Mouse (Mus musculus): ENCODE measurements around the gene Nfia. TPM values are rescaled to one million over a fixed set of nuclear protein-coding genes. Genes with fewer than 3 reads are reported as not detected.
A peak's percentile ranks its signal among the peaks of the same experiment; 100 is the strongest.

Nfia gene
- polyA plus RNA-seq, 1 experiment from 2014 or later = 42.0 TPM

GRCm38 (mm10) chr4:98104911-98105702, 332.6 kb downstream of the Nfia start:
- Histone ChIP-seq H3K4me1 (replicated peaks) (peaks cover 55% of the 10 kb centered on the region), H3K4me2 (no peak overlapping the region), H3K27ac (ENCODE audit: poor library complexity, severe bottlenecking) (peak overlapping the region; percentile 83; the same call in 1 of the 2 replicates), H3K9me3 (replicated peaks) (no peaks in the 10 kb centered on the region), H3K4me3 (no peak overlapping the region), H3K36me3 (no peaks in the 10 kb centered on the region), H3K9ac (no peak overlapping the region), H3K27me3 (replicated peaks) (no peaks in the 10 kb centered on the region)
- WGBS = 57% methylated on average over 9 of the region's 9 CpGs
- no peak for ATAC-seq (ENCODE audit: insufficient number of reproducible peaks, low FRiP score)

- no peaks in the 10 kb centered on the region for H3K27me3 ChIP-seq (replicated peaks)
- no peak overlapping the region for H3K9ac ChIP-seq
- ATAC-seq (ENCODE audit: insufficient number of reproducible peaks, low FRiP score) = no peak
Measured at GRCm38 (mm10) chr4:98105971-98106370, 333.4 kb downstream of the Nfia start.

GRCm38 (mm10) chr4:98106445-98107092, 334.0 kb downstream of the Nfia start:
- H3K4me1 ChIP-seq (replicated peaks) = peaks cover 45% of the 10 kb centered on the region
- H3K27ac ChIP-seq (ENCODE audit: poor library complexity, severe bottlenecking) = peak overlapping the region; percentile 83
- no peaks in the 10 kb centered on the region for H3K9me3 ChIP-seq (replicated peaks)
- no peak for ATAC-seq (ENCODE audit: insufficient number of reproducible peaks, low FRiP score)
- H3K9ac ChIP-seq = no peak overlapping the region
- H3K4me2 ChIP-seq = peak overlapping the region; percentile 27
- WGBS = 36% methylated on average over 14 of the region's 14 CpGs
- H3K4me3 ChIP-seq = no peak overlapping the region
- H3K27me3 ChIP-seq (replicated peaks) = no peaks in the 10 kb centered on the region
- H3K36me3 ChIP-seq = 0 out of 2 replicates have a peak, but pooled peaks cover 2% of the 10 kb centered on the region

More at GRCm38 (mm10) chr4:98105971-98106370, 333.4 kb downstream of the Nfia start:
- 68% methylated on average over 6 of the region's 6 CpGs for WGBS
- Histone ChIP-seq H3K27ac (ENCODE audit: poor library complexity, severe bottlenecking) (peak overlapping the region; percentile 83), H3K4me1 (replicated peaks) (peaks cover 51% of the 10 kb centered on the region), H3K4me2 (no peak overlapping the region), H3K9me3 (replicated peaks) (no peaks in the 10 kb centered on the region), H3K36me3 (no peaks in the 10 kb centered on the region), H3K4me3 (no peak overlapping the region)

- peaks cover 41% of the 10 kb centered on the region for H3K4me1 ChIP-seq (replicated peaks)
- H3K4me3 ChIP-seq = no peak overlapping the region
- no peaks in the 10 kb centered on the region for H3K9me3 ChIP-seq (replicated peaks)
- no peak overlapping the region for H3K4me2 ChIP-seq
- 0 out of 2 replicates have a peak, but pooled peaks cover 2% of the 10 kb centered on the region for H3K36me3 ChIP-seq
- no peak overlapping the region for H3K9ac ChIP-seq
- ATAC-seq (ENCODE audit: insufficient number of reproducible peaks, low FRiP score) = no peak
- 25% methylated on average over 4 of the region's 4 CpGs for WGBS
- peak overlapping the region; percentile 83 for H3K27ac ChIP-seq (ENCODE audit: poor library complexity, severe bottlenecking)
- H3K27me3 ChIP-seq (replicated peaks) = no peaks in the 10 kb centered on the region
Measured at GRCm38 (mm10) chr4:98107093-98107453, 334.5 kb downstream of the Nfia start.

GRCm38 (mm10) chr4:98107936-98108675, 335.6 kb downstream of the Nfia start:
- Histone ChIP-seq H3K27ac (ENCODE audit: poor library complexity, severe bottlenecking) (peak overlapping the region; percentile 84), H3K4me1 (replicated peaks) (peaks cover 42% of the 10 kb centered on the region), H3K9ac (no peak overlapping the region), H3K27me3 (replicated peaks) (no peaks in the 10 kb centered on the region), H3K36me3 (0 out of 2 replicates have a peak, but pooled peaks cover 2% of the 10 kb centered on the region), H3K9me3 (replicated peaks) (no peaks in the 10 kb centered on the region), H3K4me3 (no peak overlapping the region), H3K4me2 (no peak overlapping the region)
- ATAC-seq (ENCODE audit: insufficient number of reproducible peaks, low FRiP score) = no peak
- 32% methylated on average over 9 of the region's 9 CpGs for WGBS

- Histone ChIP-seq H3K27me3 (replicated peaks) (no peaks in the 10 kb centered on the region), H3K9me3 (replicated peaks) (no peaks in the 10 kb centered on the region), H3K4me2 (no peak overlapping the region), H3K9ac (no peak overlapping the region), H3K27ac (ENCODE audit: poor library complexity, severe bottlenecking) (peak overlapping the region; percentile 84), H3K4me1 (replicated peaks) (peaks cover 43% of the 10 kb centered on the region), H3K4me3 (no peak overlapping the region), H3K36me3 (0 out of 2 replicates have a peak, but pooled peaks cover 2% of the 10 kb centered on the region)
- ATAC-seq (ENCODE audit: insufficient number of reproducible peaks, low FRiP score) = peak; percentile 76; the same call in 1 of the 2 replicates
- WGBS = 23% methylated on average over 4 of the region's 4 CpGs
Measured at GRCm38 (mm10) chr4:98108676-98109016, 336.1 kb downstream of the Nfia start.

GRCm38 (mm10) chr4:98109064-98109463, 336.5 kb downstream of the Nfia start:
- peak; percentile 71 for ATAC-seq (ENCODE audit: insufficient number of reproducible peaks, low FRiP score)
- WGBS = 12% methylated on average over 7 of the region's 7 CpGs
- H3K4me2 ChIP-seq = no peak overlapping the region
- peaks cover 41% of the 10 kb centered on the region for H3K4me1 ChIP-seq (replicated peaks)
- H3K36me3 ChIP-seq = 0 out of 2 replicates have a peak, but pooled peaks cover 2% of the 10 kb centered on the region
- no peak overlapping the region for H3K4me3 ChIP-seq
- peak overlapping the region; percentile 84 for H3K27ac ChIP-seq (ENCODE audit: poor library complexity, severe bottlenecking)
- H3K9me3 ChIP-seq (replicated peaks) = no peaks in the 10 kb centered on the region
- H3K27me3 ChIP-seq (replicated peaks) = no peaks in the 10 kb centered on the region
- H3K9ac ChIP-seq = no peak overlapping the region

GRCm38 (mm10) chr4:98109911-98110310, 337.4 kb downstream of the Nfia start:
- WGBS = 82% methylated on average over 4 of the region's 4 CpGs
- Histone ChIP-seq H3K4me2 (no peak overlapping the region), H3K4me3 (no peak overlapping the region), H3K4me1 (replicated peaks) (peaks cover 42% of the 10 kb centered on the region), H3K36me3 (0 out of 2 replicates have a peak, but pooled peaks cover 2% of the 10 kb centered on the region), H3K27me3 (replicated peaks) (no peaks in the 10 kb centered on the region), H3K27ac (ENCODE audit: poor library complexity, severe bottlenecking) (peak overlapping the region; percentile 84; the same call in 1 of the 2 replicates), H3K9me3 (replicated peaks) (no peaks in the 10 kb centered on the region), H3K9ac (no peak overlapping the region)
- no peak for ATAC-seq (ENCODE audit: insufficient number of reproducible peaks, low FRiP score)

GRCm38 (mm10) chr4:98113289-98114024, 340.9 kb downstream of the Nfia start:
- peaks cover 6% of the 10 kb centered on the region; the same call in 1 of the 2 replicates for H3K36me3 ChIP-seq
- no peak overlapping the region; the same call in 1 of the 2 replicates for H3K9ac ChIP-seq
- no peaks in the 10 kb centered on the region for H3K27me3 ChIP-seq (replicated peaks)
- peaks cover 14% of the 10 kb centered on the region for H3K4me1 ChIP-seq (replicated peaks)
- peak overlapping the region; percentile 43 for H3K4me2 ChIP-seq
- ATAC-seq (ENCODE audit: insufficient number of reproducible peaks, low FRiP score) = no peak
- peak overlapping the region; percentile 38; the same call in 1 of the 2 replicates for H3K27ac ChIP-seq (ENCODE audit: poor library complexity, severe bottlenecking)
- 63% methylated on average over 10 of the region's 10 CpGs for WGBS
- 0 out of 2 replicates have a peak overlapping the region, but pooled peaks have one; percentile 8 for H3K4me3 ChIP-seq
- H3K9me3 ChIP-seq (replicated peaks) = no peaks in the 10 kb centered on the region

- no peaks in the 10 kb centered on the region for H3K27me3 ChIP-seq (replicated peaks)
- ATAC-seq (ENCODE audit: insufficient number of reproducible peaks, low FRiP score) = no peak
- H3K9me3 ChIP-seq (replicated peaks) = no peaks in the 10 kb centered on the region
- H3K36me3 ChIP-seq = peaks cover 6% of the 10 kb centered on the region; the same call in 1 of the 2 replicates
- whole genome bisulfite sequencing = 42% methylated on average over 2 of the region's 2 CpGs
- peaks cover 9% of the 10 kb centered on the region for H3K4me1 ChIP-seq (replicated peaks)
- no peak overlapping the region for H3K27ac ChIP-seq (ENCODE audit: poor library complexity, severe bottlenecking)
- H3K4me3 ChIP-seq = no peak overlapping the region
- H3K4me2 ChIP-seq = no peak overlapping the region
- H3K9ac ChIP-seq = no peak overlapping the region
Measured at GRCm38 (mm10) chr4:98114966-98115365, 342.4 kb downstream of the Nfia start.

All from heart, embryonic 12.5 days (tissue).